Mouse (Mus musculus): Measurements from ENCODE around the gene Sprtn. TPM values are rescaled to one million over a fixed set of nuclear protein-coding genes. Genes with fewer than 3 reads are reported as not detected.

Gene Sprtn
- polyA plus RNA-seq, 1 experiment, result 9.1 TPM

- Histone ChIP-seq H3ac (ENCODE audit: control insufficient read depth, insufficient read length, low read depth) (peak overlapping the region; percentile 76), H3K4me3 (ENCODE audit: insufficient read depth, poor library complexity, severe bottlenecking) (peak overlapping the region; percentile 72), H3K79me2 (ENCODE audit: control insufficient read depth, insufficient read depth) (peaks cover 99% of the 10 kb centered on the region), H3K27me3 (ENCODE audit: control insufficient read depth, insufficient read depth, insufficient read length) (no peaks in the 10 kb centered on the region), H3K36me3 (ENCODE audit: control insufficient read depth, insufficient read depth) (peaks cover 25% of the 10 kb centered on the region), H3K79me3 (ENCODE audit: low read depth) (peaks cover 59% of the 10 kb centered on the region)
- no peak for TF ChIP-seq USF1 (IDR thresholded peaks at IDR 0.05; ENCODE audit: low read depth)
- TF ChIP-seq MYOD1 (IDR thresholded peaks at IDR 0.05; ENCODE audit: control insufficient read depth, insufficient read length, low read depth), result no peak
- TF ChIP-seq MAX (IDR thresholded peaks at IDR 0.05), result peak; percentile 3
- TF ChIP-seq FOSL1 (IDR thresholded peaks at IDR 0.05; ENCODE audit: insufficient read depth, low read length, poor library complexity, severe bottlenecking), result no peak
Observed at GRCm38 (mm10) chr8:124863163-124863677, 34.5 kb upstream of the Sprtn start.

DNA sequence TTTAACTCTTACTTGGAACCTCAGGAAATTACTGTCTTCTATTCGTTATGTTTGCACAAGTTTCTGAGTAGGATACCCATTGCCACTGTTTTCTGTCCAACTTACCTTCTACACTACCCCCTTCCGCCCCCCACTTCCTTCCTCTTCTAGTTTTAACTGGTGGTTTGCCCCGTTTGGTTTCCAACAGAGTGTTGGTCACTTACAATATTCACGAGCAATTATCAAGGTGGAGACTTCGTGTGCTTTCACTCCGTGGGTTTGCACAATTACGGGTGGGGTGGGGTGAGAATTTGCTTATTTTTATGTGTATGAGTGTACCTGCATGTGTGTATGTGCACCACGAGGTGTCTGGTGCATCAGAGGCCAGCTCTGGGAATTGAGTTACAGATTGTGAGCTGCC is 34.0 kb upstream of the Sprtn start:
- no peak for TF ChIP-seq USF1 (IDR thresholded peaks at IDR 0.05; ENCODE audit: low read depth)
- TF ChIP-seq MYOD1 (IDR thresholded peaks at IDR 0.05; ENCODE audit: control insufficient read depth, insufficient read length, low read depth), result no peak
- no peak for TF ChIP-seq MAX (IDR thresholded peaks at IDR 0.05)
- Histone ChIP-seq H3K36me3 (ENCODE audit: control insufficient read depth, insufficient read depth) (peaks cover 20% of the 10 kb centered on the region), H3K27me3 (ENCODE audit: control insufficient read depth, insufficient read depth, insufficient read length) (no peaks in the 10 kb centered on the region), H3K79me2 (ENCODE audit: control insufficient read depth, insufficient read depth) (peaks cover 99% of the 10 kb centered on the region), H3ac (ENCODE audit: control insufficient read depth, insufficient read length, low read depth) (peak overlapping the region; percentile 22), H3K79me3 (ENCODE audit: low read depth) (peaks cover 58% of the 10 kb centered on the region), H3K4me3 (ENCODE audit: insufficient read depth, poor library complexity, severe bottlenecking) (peak overlapping the region; percentile 72)

GRCm38 (mm10) chr8:124866669-124867068 is 31.0 kb upstream of the Sprtn start:
- H3K79me2 ChIP-seq (ENCODE audit: control insufficient read depth, insufficient read depth), result peaks cover 98% of the 10 kb centered on the region
- TF ChIP-seq FOSL1 (IDR thresholded peaks at IDR 0.05; ENCODE audit: insufficient read depth, low read length, poor library complexity, severe bottlenecking), result no peak
- no peak for TF ChIP-seq CTCF (IDR thresholded peaks at IDR 0.05; ENCODE audit: control insufficient read depth, insufficient read depth, insufficient read length)
- TF ChIP-seq MAX (IDR thresholded peaks at IDR 0.05), result no peak
- no peak for TF ChIP-seq MYOG (IDR thresholded peaks at IDR 0.05; ENCODE audit: control insufficient read depth, extremely low read depth, insufficient read length)
- no peak for TF ChIP-seq CEBPB (IDR thresholded peaks at IDR 0.05; ENCODE audit: low read depth)
- TF ChIP-seq MYOD1 (IDR thresholded peaks at IDR 0.05; ENCODE audit: control insufficient read depth, insufficient read length, low read depth), result no peak
- TF ChIP-seq USF1 (IDR thresholded peaks at IDR 0.05; ENCODE audit: low read depth), result no peak
- H3K79me3 ChIP-seq (ENCODE audit: low read depth), result peaks cover 41% of the 10 kb centered on the region
- H3ac ChIP-seq (ENCODE audit: control insufficient read depth, insufficient read length, low read depth), result no peak overlapping the region
- peaks cover 10% of the 10 kb centered on the region for H3K36me3 ChIP-seq (ENCODE audit: control insufficient read depth, insufficient read depth)
- H3K4me3 ChIP-seq (ENCODE audit: insufficient read depth, poor library complexity, severe bottlenecking), result no peak overlapping the region
- no peaks in the 10 kb centered on the region for H3K27me3 ChIP-seq (ENCODE audit: control insufficient read depth, insufficient read depth, insufficient read length)

- Histone ChIP-seq H3K27me3 (ENCODE audit: control insufficient read depth, insufficient read depth, insufficient read length) (no peaks in the 10 kb centered on the region), H3K79me2 (ENCODE audit: control insufficient read depth, insufficient read depth) (peaks cover 96% of the 10 kb centered on the region), H3K4me3 (ENCODE audit: insufficient read depth, poor library complexity, severe bottlenecking) (no peak overlapping the region), H3ac (ENCODE audit: control insufficient read depth, insufficient read length, low read depth) (no peak overlapping the region), H3K36me3 (ENCODE audit: control insufficient read depth, insufficient read depth) (peaks cover 11% of the 10 kb centered on the region), H3K79me3 (ENCODE audit: low read depth) (peaks cover 38% of the 10 kb centered on the region)
- TF ChIP-seq MYOG (IDR thresholded peaks at IDR 0.05; ENCODE audit: control insufficient read depth, extremely low read depth, insufficient read length), result no peak
- TF ChIP-seq CEBPB (IDR thresholded peaks at IDR 0.05; ENCODE audit: low read depth), result no peak
- no peak for TF ChIP-seq MAX (IDR thresholded peaks at IDR 0.05)
- TF ChIP-seq MYOD1 (IDR thresholded peaks at IDR 0.05; ENCODE audit: control insufficient read depth, insufficient read length, low read depth), result no peak
- no peak for TF ChIP-seq USF1 (IDR thresholded peaks at IDR 0.05; ENCODE audit: low read depth)
- no peak for TF ChIP-seq FOSL1 (IDR thresholded peaks at IDR 0.05; ENCODE audit: insufficient read depth, low read length, poor library complexity, severe bottlenecking)
- no peak for TF ChIP-seq CTCF (IDR thresholded peaks at IDR 0.05; ENCODE audit: control insufficient read depth, insufficient read depth, insufficient read length)
Observed at GRCm38 (mm10) chr8:124867126-124867525, 30.6 kb upstream of the Sprtn start.

DNA sequence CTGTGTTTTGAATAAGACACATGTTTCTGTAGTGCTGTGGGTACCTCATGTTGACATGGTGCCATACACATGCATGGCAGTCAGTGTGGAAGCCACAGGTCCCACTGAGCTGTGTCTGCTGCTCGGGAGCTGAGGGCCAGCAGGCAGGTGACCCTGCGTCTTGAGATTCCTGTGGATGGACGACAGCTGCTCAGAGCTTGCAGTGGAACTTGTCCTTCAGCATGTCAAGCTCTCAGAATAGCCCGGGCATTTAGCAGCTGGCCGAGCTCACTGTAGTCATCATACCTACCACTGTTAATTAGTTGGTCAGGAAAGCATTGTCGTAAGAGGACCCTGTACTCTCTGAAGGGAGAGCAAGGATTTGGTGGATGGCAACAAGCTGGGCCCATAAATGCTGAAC is 28.0 kb upstream of the Sprtn start:
- Histone ChIP-seq H3K79me2 (ENCODE audit: control insufficient read depth, insufficient read depth) (peaks cover 71% of the 10 kb centered on the region), H3K36me3 (ENCODE audit: control insufficient read depth, insufficient read depth) (peaks cover 27% of the 10 kb centered on the region), H3K27me3 (ENCODE audit: control insufficient read depth, insufficient read depth, insufficient read length) (no peaks in the 10 kb centered on the region), H3ac (ENCODE audit: control insufficient read depth, insufficient read length, low read depth) (no peak overlapping the region), H3K4me3 (ENCODE audit: insufficient read depth, poor library complexity, severe bottlenecking) (no peak overlapping the region), H3K79me3 (ENCODE audit: low read depth) (peaks cover 18% of the 10 kb centered on the region)
- TF ChIP-seq CTCF (IDR thresholded peaks at IDR 0.05; ENCODE audit: control insufficient read depth, insufficient read depth, insufficient read length), result no peak
- no peak for TF ChIP-seq MYOG (IDR thresholded peaks at IDR 0.05; ENCODE audit: control insufficient read depth, extremely low read depth, insufficient read length)
- no peak for TF ChIP-seq USF1 (IDR thresholded peaks at IDR 0.05; ENCODE audit: low read depth)

GRCm38 (mm10) chr8:124871474-124871873 is 26.2 kb upstream of the Sprtn start:
- TF ChIP-seq USF1 (IDR thresholded peaks at IDR 0.05; ENCODE audit: low read depth), result no peak
- no peak for TF ChIP-seq MYOD1 (IDR thresholded peaks at IDR 0.05; ENCODE audit: control insufficient read depth, insufficient read length, low read depth)
- TF ChIP-seq MYOG (IDR thresholded peaks at IDR 0.05; ENCODE audit: control insufficient read depth, extremely low read depth, insufficient read length), result no peak
- no peak for TF ChIP-seq CEBPB (IDR thresholded peaks at IDR 0.05; ENCODE audit: low read depth)
- no peak for TF ChIP-seq MAX (IDR thresholded peaks at IDR 0.05)
- TF ChIP-seq CTCF (IDR thresholded peaks at IDR 0.05; ENCODE audit: control insufficient read depth, insufficient read depth, insufficient read length), result no peak
- no peak for TF ChIP-seq FOSL1 (IDR thresholded peaks at IDR 0.05; ENCODE audit: insufficient read depth, low read length, poor library complexity, severe bottlenecking)
- H3K79me3 ChIP-seq (ENCODE audit: low read depth), result peaks cover 12% of the 10 kb centered on the region
- H3K27me3 ChIP-seq (ENCODE audit: control insufficient read depth, insufficient read depth, insufficient read length), result no peaks in the 10 kb centered on the region
- H3K79me2 ChIP-seq (ENCODE audit: control insufficient read depth, insufficient read depth), result peaks cover 53% of the 10 kb centered on the region
- H3ac ChIP-seq (ENCODE audit: control insufficient read depth, insufficient read length, low read depth), result no peak overlapping the region
- no peak overlapping the region for H3K4me3 ChIP-seq (ENCODE audit: insufficient read depth, poor library complexity, severe bottlenecking)
- H3K36me3 ChIP-seq (ENCODE audit: control insufficient read depth, insufficient read depth), result peaks cover 36% of the 10 kb centered on the region
